Mouse (Mus musculus): Measurements from ENCODE around the gene 4932438A13Rik. TPM values are rescaled to one million over a fixed set of nuclear protein-coding genes. Genes with fewer than 3 reads are reported as not detected.

Gene 4932438A13Rik
- polyA plus RNA-seq, 2 experiments: 28.3 to 68.4 TPM

GRCm38 (mm10) chr3:36861411-36862410 is 1.2 kb upstream of the 4932438A13Rik start:
- WGBS: 89% methylated on average over 3 of the region's 3 CpGs
- H3K4me3 ChIP-seq (replicated peaks; ENCODE audit: low read length): no peak overlapping the region
- no peak for TF ChIP-seq POLR2A (IDR thresholded peaks at IDR 0.05; ENCODE audit: borderline replicate concordance, extremely low read depth, insufficient read depth, insufficient read length)
- no peak for DNase-seq (ENCODE audit: low spot score)
- H3K4me2 ChIP-seq (replicated peaks; ENCODE audit: low read depth, low read length, severe bottlenecking): no peak overlapping the region
- peaks cover 13% of the 10 kb centered on the region for H3K36me3 ChIP-seq (ENCODE audit: control insufficient read depth, insufficient read depth, low read length)
- H3K27me3 ChIP-seq (ENCODE audit: control insufficient read depth, insufficient read depth, low read length): no peaks in the 10 kb centered on the region
- H3K9me3 ChIP-seq (ENCODE audit: control insufficient read depth, low read length): no peaks in the 10 kb centered on the region
- H3K4me1 ChIP-seq (ENCODE audit: control insufficient read depth, insufficient read depth, low read length): peaks cover 4% of the 10 kb centered on the region
- H3K9ac ChIP-seq (ENCODE audit: low read depth, low read length, severe bottlenecking): no peak overlapping the region
- H3K27ac ChIP-seq (replicated peaks; ENCODE audit: low read depth, low read length): no peak overlapping the region
- no peak for ATAC-seq (ENCODE audit: low FRiP score, low read depth)

- peak overlapping the region; percentile 71 for H3K4me2 ChIP-seq (replicated peaks; ENCODE audit: low read depth, low read length, severe bottlenecking)
- ATAC-seq (ENCODE audit: low FRiP score, low read depth) (peak; percentile 15; the same call in 1 of the 2 replicates), DNase-seq (ENCODE audit: low spot score) (no peak)
- H3K9me3 ChIP-seq (ENCODE audit: control insufficient read depth, low read length): no peaks in the 10 kb centered on the region
- H3K9ac ChIP-seq (ENCODE audit: low read depth, low read length, severe bottlenecking): peak overlapping the region; percentile 86
- H3K4me3 ChIP-seq (replicated peaks; ENCODE audit: low read length): peak overlapping the region; percentile 77
- H3K36me3 ChIP-seq (ENCODE audit: control insufficient read depth, insufficient read depth, low read length): peaks cover 17% of the 10 kb centered on the region
- TF ChIP-seq POLR2A (IDR thresholded peaks at IDR 0.05; ENCODE audit: borderline replicate concordance, extremely low read depth, insufficient read depth, insufficient read length): no peak
- no peaks in the 10 kb centered on the region for H3K27me3 ChIP-seq (ENCODE audit: control insufficient read depth, insufficient read depth, low read length)
- 1% methylated on average over 18 of the region's 23 CpGs for WGBS
- H3K27ac ChIP-seq (replicated peaks; ENCODE audit: low read depth, low read length): no peak overlapping the region; the same call in 1 of the 2 replicates
- peaks cover 4% of the 10 kb centered on the region for H3K4me1 ChIP-seq (ENCODE audit: control insufficient read depth, insufficient read depth, low read length)
Observed at GRCm38 (mm10) chr3:36863427-36863826, 523 bp downstream of the 4932438A13Rik start.

DNA sequence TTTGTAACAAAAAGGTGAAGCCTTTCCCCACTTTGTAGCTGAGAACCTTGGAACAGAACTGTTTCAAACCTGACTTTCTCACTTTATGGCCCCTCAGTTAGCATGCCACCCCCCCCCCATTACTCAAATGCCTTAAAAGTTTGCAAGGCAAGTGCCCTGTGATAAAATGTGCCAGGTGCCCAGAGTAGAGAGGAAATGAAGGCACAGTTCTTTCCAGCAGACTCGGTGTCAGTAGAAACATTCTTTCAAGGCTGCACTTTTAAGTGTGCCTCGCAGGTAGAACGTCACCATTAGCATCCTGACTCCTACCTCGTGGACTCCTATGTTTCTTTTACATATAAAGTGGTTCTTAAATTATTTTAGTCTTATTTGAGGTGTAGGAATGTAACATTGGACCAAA is 977 bp downstream of the 4932438A13Rik start:
- Histone ChIP-seq H3K4me2 (replicated peaks; ENCODE audit: low read depth, low read length, severe bottlenecking) (peak overlapping the region; percentile 71), H3K36me3 (ENCODE audit: control insufficient read depth, insufficient read depth, low read length) (peaks cover 17% of the 10 kb centered on the region), H3K9ac (ENCODE audit: low read depth, low read length, severe bottlenecking) (peak overlapping the region; percentile 86), H3K4me3 (replicated peaks; ENCODE audit: low read length) (peak overlapping the region; percentile 77), H3K4me1 (ENCODE audit: control insufficient read depth, insufficient read depth, low read length) (peaks cover 4% of the 10 kb centered on the region), H3K27ac (replicated peaks; ENCODE audit: low read depth, low read length) (no peak overlapping the region), H3K27me3 (ENCODE audit: control insufficient read depth, insufficient read depth, low read length) (no peaks in the 10 kb centered on the region), H3K9me3 (ENCODE audit: control insufficient read depth, low read length) (no peaks in the 10 kb centered on the region)
- ATAC-seq (ENCODE audit: low FRiP score, low read depth): no peak
- no peak for TF ChIP-seq POLR2A (IDR thresholded peaks at IDR 0.05; ENCODE audit: borderline replicate concordance, extremely low read depth, insufficient read depth, insufficient read length)
- WGBS: 56% methylated on average over 4 of the region's 4 CpGs
- no peak for DNase-seq (ENCODE audit: low spot score)

- 98% methylated on average over 4 of the region's 4 CpGs for WGBS
- H3K4me1 ChIP-seq (ENCODE audit: control insufficient read depth, insufficient read depth, low read length): peaks cover 4% of the 10 kb centered on the region
- no peaks in the 10 kb centered on the region for H3K9me3 ChIP-seq (ENCODE audit: control insufficient read depth, low read length)
- no peak overlapping the region for H3K9ac ChIP-seq (ENCODE audit: low read depth, low read length, severe bottlenecking)
- no peak overlapping the region for H3K4me3 ChIP-seq (replicated peaks; ENCODE audit: low read length)
- no peak overlapping the region for H3K4me2 ChIP-seq (replicated peaks; ENCODE audit: low read depth, low read length, severe bottlenecking)
- TF ChIP-seq POLR2A (IDR thresholded peaks at IDR 0.05; ENCODE audit: borderline replicate concordance, extremely low read depth, insufficient read depth, insufficient read length): no peak
- H3K27me3 ChIP-seq (ENCODE audit: control insufficient read depth, insufficient read depth, low read length): no peaks in the 10 kb centered on the region
- H3K36me3 ChIP-seq (ENCODE audit: control insufficient read depth, insufficient read depth, low read length): peaks cover 17% of the 10 kb centered on the region
- no peak overlapping the region for H3K27ac ChIP-seq (replicated peaks; ENCODE audit: low read depth, low read length)
- ATAC-seq (ENCODE audit: low FRiP score, low read depth) (no peak), DNase-seq (ENCODE audit: low spot score) (no peak)
Observed at GRCm38 (mm10) chr3:36864466-36864865, 1.6 kb downstream of the 4932438A13Rik start.

DNA sequence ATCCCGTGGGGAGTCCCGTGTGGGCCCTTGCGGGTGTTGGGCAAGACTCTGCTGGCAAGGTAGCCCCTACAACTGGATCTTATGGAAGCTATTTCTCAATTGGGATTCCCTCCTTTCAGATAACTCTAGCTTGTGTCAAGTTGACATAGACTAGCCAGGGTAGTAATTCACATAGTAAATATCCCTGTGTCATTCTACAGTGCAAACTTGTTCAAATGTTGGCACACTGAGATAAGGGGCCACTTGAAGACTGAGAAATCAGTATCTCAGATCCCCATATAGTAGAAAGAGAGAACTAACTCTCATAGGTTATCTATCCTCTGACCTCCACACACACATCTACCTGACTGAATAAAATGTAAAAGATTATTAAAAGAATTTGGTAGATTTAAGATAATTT is 42.5 kb downstream of the 4932438A13Rik start:
- Histone ChIP-seq H3K4me1 (ENCODE audit: control insufficient read depth, insufficient read depth, low read length) (no peaks in the 10 kb centered on the region), H3K9ac (ENCODE audit: low read depth, low read length, severe bottlenecking) (no peak overlapping the region), H3K9me3 (ENCODE audit: control insufficient read depth, low read length) (no peaks in the 10 kb centered on the region), H3K4me3 (replicated peaks; ENCODE audit: low read length) (no peak overlapping the region), H3K36me3 (ENCODE audit: control insufficient read depth, insufficient read depth, low read length) (peaks cover 21% of the 10 kb centered on the region), H3K4me2 (replicated peaks; ENCODE audit: low read depth, low read length, severe bottlenecking) (no peak overlapping the region), H3K27me3 (ENCODE audit: control insufficient read depth, insufficient read depth, low read length) (no peaks in the 10 kb centered on the region), H3K27ac (replicated peaks; ENCODE audit: low read depth, low read length) (no peak overlapping the region)
- 100% methylated on average over 2 of the region's 3 CpGs for whole genome bisulfite sequencing
- ATAC-seq (ENCODE audit: low FRiP score, low read depth) (no peak), DNase-seq (ENCODE audit: low spot score) (no peak)
- no peak for TF ChIP-seq POLR2A (IDR thresholded peaks at IDR 0.05; ENCODE audit: borderline replicate concordance, extremely low read depth, insufficient read depth, insufficient read length)

Data from limb, embryonic 14.5 days (tissue).